Mouse (Mus musculus): ENCODE results near the gene Muc15. TPM values are rescaled to one million over a fixed set of nuclear protein-coding genes. Genes with fewer than 3 reads are reported as not detected.

The Muc15 gene
- 0.20 and 0.25 TPM in 2 replicates for polyA plus RNA-seq (2012; rRNA removed)

- no peaks in the 10 kb centered on the region for H3K27me3 ChIP-seq (ENCODE audit: control insufficient read depth, insufficient read depth, low read length)
- no peak within 1 kb of the TSS for H3K4me3 ChIP-seq (ENCODE audit: control insufficient read depth, low read depth, low read length)
- no peaks in the 10 kb centered on the region for H3K4me1 ChIP-seq (ENCODE audit: control insufficient read depth, insufficient read depth, low read length)
- no peaks in the 10 kb centered on the region for H3K36me3 ChIP-seq (ENCODE audit: control insufficient read depth, insufficient read depth, low read length)
- no peak within 1 kb of the TSS for H3K27ac ChIP-seq (ENCODE audit: control insufficient read depth, insufficient read depth, low read depth, low read length)
- TF ChIP-seq CTCF (IDR thresholded peaks at IDR 0.05; ENCODE audit: control insufficient read depth, insufficient read depth, insufficient replicate concordance, low read depth, low read length) (no peak), POLR2A (IDR thresholded peaks at IDR 0.05; ENCODE audit: control insufficient read depth, low read depth, low read length) (no peak)
Observed at GRCm38 (mm10) chr2:110721290-110721753, at the start of gene Muc15. Muc15 (plus strand) TSS chr2:110721340.

DNA sequence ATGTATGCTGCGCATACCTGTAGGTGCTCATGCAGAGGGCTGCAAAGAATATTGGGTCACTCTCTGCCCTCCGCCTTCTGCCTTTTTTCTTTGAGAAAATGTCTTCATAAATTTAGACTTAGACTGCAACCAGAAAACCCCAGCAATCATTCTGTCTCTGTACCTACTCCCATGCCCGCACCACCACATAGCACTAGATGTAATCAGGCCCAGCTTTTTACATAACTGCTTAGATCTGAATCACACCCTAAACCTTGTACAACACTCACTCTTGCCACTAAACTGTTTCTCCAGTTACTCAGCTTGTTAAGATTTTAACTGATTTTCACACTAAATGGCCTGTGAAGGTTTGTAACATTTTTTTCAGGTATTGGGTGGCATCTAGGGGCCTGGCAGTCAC lies 11.7 kb upstream of the Muc15 start:
- Histone ChIP-seq H3K4me1 (ENCODE audit: control insufficient read depth, insufficient read depth, low read length) (no peaks in the 10 kb centered on the region), H3K4me3 (ENCODE audit: control insufficient read depth, low read depth, low read length) (no peak overlapping the region), H3K27ac (ENCODE audit: control insufficient read depth, insufficient read depth, low read depth, low read length) (no peak overlapping the region), H3K27me3 (ENCODE audit: control insufficient read depth, insufficient read depth, low read length) (no peaks in the 10 kb centered on the region), H3K36me3 (ENCODE audit: control insufficient read depth, insufficient read depth, low read length) (no peaks in the 10 kb centered on the region)
- TF ChIP-seq CTCF (IDR thresholded peaks at IDR 0.05; ENCODE audit: control insufficient read depth, insufficient read depth, insufficient replicate concordance, low read depth, low read length) (no peak), POLR2A (IDR thresholded peaks at IDR 0.05; ENCODE audit: control insufficient read depth, low read depth, low read length) (no peak)

- H3K4me3 ChIP-seq (ENCODE audit: control insufficient read depth, low read depth, low read length): no peak overlapping the region
- no peaks in the 10 kb centered on the region for H3K36me3 ChIP-seq (ENCODE audit: control insufficient read depth, insufficient read depth, low read length)
- no peaks in the 10 kb centered on the region for H3K4me1 ChIP-seq (ENCODE audit: control insufficient read depth, insufficient read depth, low read length)
- no peak for TF ChIP-seq POLR2A (IDR thresholded peaks at IDR 0.05; ENCODE audit: control insufficient read depth, low read depth, low read length)
- no peak for TF ChIP-seq CTCF (IDR thresholded peaks at IDR 0.05; ENCODE audit: control insufficient read depth, insufficient read depth, insufficient replicate concordance, low read depth, low read length)
- H3K27ac ChIP-seq (ENCODE audit: control insufficient read depth, insufficient read depth, low read depth, low read length): no peak overlapping the region
- H3K27me3 ChIP-seq (ENCODE audit: control insufficient read depth, insufficient read depth, low read length): no peaks in the 10 kb centered on the region
Observed at GRCm38 (mm10) chr2:110710055-110710720, 11.0 kb upstream of the Muc15 start.

GRCm38 (mm10) chr2:110719051-110719450 lies 2.1 kb upstream of the Muc15 start:
- TF ChIP-seq CTCF (IDR thresholded peaks at IDR 0.05; ENCODE audit: control insufficient read depth, insufficient read depth, insufficient replicate concordance, low read depth, low read length): no peak
- TF ChIP-seq POLR2A (IDR thresholded peaks at IDR 0.05; ENCODE audit: control insufficient read depth, low read depth, low read length): no peak
- Histone ChIP-seq H3K4me3 (ENCODE audit: control insufficient read depth, low read depth, low read length) (no peak overlapping the region), H3K27ac (ENCODE audit: control insufficient read depth, insufficient read depth, low read depth, low read length) (no peak overlapping the region), H3K36me3 (ENCODE audit: control insufficient read depth, insufficient read depth, low read length) (no peaks in the 10 kb centered on the region), H3K27me3 (ENCODE audit: control insufficient read depth, insufficient read depth, low read length) (no peaks in the 10 kb centered on the region), H3K4me1 (ENCODE audit: control insufficient read depth, insufficient read depth, low read length) (no peaks in the 10 kb centered on the region)

DNA sequence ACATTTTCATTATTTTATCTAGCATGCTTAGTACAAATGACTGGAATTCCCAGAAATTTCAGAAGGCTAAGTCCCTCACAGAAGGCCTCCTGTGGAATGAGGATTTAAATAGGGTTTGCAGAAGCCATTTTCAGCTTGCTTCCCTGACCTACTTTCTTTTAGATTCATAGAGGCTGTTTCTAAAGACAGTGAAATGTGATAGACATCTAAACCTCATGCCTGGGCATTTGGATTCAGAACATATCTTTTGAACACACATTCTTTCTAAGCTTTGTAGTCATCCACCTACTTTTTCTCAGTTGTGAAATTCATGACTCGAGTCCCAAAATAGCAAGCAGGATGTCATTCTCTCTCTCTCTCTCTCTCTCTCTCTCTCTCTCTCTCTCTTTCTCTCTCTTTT lies 1.1 kb downstream of the Muc15 start:
- Histone ChIP-seq H3K4me1 (ENCODE audit: control insufficient read depth, insufficient read depth, low read length) (no peaks in the 10 kb centered on the region), H3K27ac (ENCODE audit: control insufficient read depth, insufficient read depth, low read depth, low read length) (no peak overlapping the region), H3K36me3 (ENCODE audit: control insufficient read depth, insufficient read depth, low read length) (no peaks in the 10 kb centered on the region), H3K27me3 (ENCODE audit: control insufficient read depth, insufficient read depth, low read length) (no peaks in the 10 kb centered on the region), H3K4me3 (ENCODE audit: control insufficient read depth, low read depth, low read length) (no peak overlapping the region)
- TF ChIP-seq POLR2A (IDR thresholded peaks at IDR 0.05; ENCODE audit: control insufficient read depth, low read depth, low read length): no peak
- no peak for TF ChIP-seq CTCF (IDR thresholded peaks at IDR 0.05; ENCODE audit: control insufficient read depth, insufficient read depth, insufficient replicate concordance, low read depth, low read length)

DNA sequence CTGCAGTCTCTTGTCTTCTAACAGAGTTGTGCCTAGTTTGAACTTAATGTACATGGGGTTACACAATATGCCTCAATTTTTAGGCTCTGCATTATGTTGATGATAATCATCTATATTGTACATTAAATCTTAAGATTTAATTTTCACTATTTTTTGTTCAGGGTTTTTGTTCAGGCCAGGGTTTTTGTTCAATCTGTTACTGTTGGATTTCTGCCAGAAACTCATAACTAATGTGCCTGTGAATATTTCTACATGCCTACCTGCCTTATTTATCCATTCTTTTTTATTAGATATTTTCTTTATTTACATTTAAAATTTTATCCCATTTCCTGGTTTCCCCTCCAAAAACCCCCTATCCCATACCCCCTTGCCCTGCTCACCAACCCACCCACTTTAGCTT lies 5.0 kb downstream of the Muc15 start:
- Histone ChIP-seq H3K27me3 (ENCODE audit: control insufficient read depth, insufficient read depth, low read length) (no peaks in the 10 kb centered on the region), H3K4me1 (ENCODE audit: control insufficient read depth, insufficient read depth, low read length) (no peaks in the 10 kb centered on the region), H3K36me3 (ENCODE audit: control insufficient read depth, insufficient read depth, low read length) (no peaks in the 10 kb centered on the region), H3K27ac (ENCODE audit: control insufficient read depth, insufficient read depth, low read depth, low read length) (no peak overlapping the region), H3K4me3 (ENCODE audit: control insufficient read depth, low read depth, low read length) (no peak overlapping the region)
- TF ChIP-seq POLR2A (IDR thresholded peaks at IDR 0.05; ENCODE audit: control insufficient read depth, low read depth, low read length) (no peak), CTCF (IDR thresholded peaks at IDR 0.05; ENCODE audit: control insufficient read depth, insufficient read depth, insufficient replicate concordance, low read depth, low read length) (no peak)

- no peak overlapping the region for H3K4me3 ChIP-seq (ENCODE audit: control insufficient read depth, low read depth, low read length)
- H3K27ac ChIP-seq (ENCODE audit: control insufficient read depth, insufficient read depth, low read depth, low read length): no peak overlapping the region
- no peaks in the 10 kb centered on the region for H3K36me3 ChIP-seq (ENCODE audit: control insufficient read depth, insufficient read depth, low read length)
- TF ChIP-seq POLR2A (IDR thresholded peaks at IDR 0.05; ENCODE audit: control insufficient read depth, low read depth, low read length) (no peak), CTCF (IDR thresholded peaks at IDR 0.05; ENCODE audit: control insufficient read depth, insufficient read depth, insufficient replicate concordance, low read depth, low read length) (no peak)
- H3K4me1 ChIP-seq (ENCODE audit: control insufficient read depth, insufficient read depth, low read length): no peaks in the 10 kb centered on the region
- no peaks in the 10 kb centered on the region for H3K27me3 ChIP-seq (ENCODE audit: control insufficient read depth, insufficient read depth, low read length)
Observed at GRCm38 (mm10) chr2:110737236-110737635, 16.1 kb downstream of the Muc15 start.

All from testis, adult 2 months (tissue).